Mouse (Mus musculus): Measurements from ENCODE around the gene Tmco1. TPM values are rescaled to one million over a fixed set of nuclear protein-coding genes. Genes with fewer than 3 reads are reported as not detected.

Gene Tmco1
- polyA plus RNA-seq, 1 experiment: 20.5 TPM

DNA sequence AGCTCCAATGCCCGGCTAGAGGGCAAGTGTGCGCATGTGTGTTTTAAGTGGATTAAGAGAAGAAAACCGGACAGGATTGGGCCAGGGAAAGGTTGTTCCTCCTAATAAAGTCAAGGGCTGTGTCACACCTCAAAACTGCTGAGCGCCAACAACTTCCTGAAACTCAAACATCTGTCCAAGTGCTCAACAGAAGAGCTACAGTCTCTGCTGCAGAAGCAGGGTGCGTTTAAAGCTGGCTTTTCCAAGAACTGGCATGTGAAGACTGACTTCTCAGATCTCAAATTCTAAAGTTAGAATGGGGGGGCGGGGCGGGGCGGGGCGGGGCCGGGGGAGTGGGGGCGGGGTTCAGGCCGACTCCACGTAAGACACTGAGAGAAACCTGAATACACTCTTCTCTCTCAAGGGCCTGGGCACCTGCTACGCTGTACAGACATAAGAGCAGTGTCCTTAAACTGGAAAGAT lies 38.8 kb upstream of the Tmco1 start:
- Histone ChIP-seq H3K27me3 (ENCODE audit: control insufficient read depth, insufficient read depth, low read length) (no peaks in the 10 kb centered on the region), H3K4me3 (ENCODE audit: low read depth, low read length) (no peak overlapping the region), H3K4me1 (ENCODE audit: control insufficient read depth, insufficient read depth, insufficient read length, low read length) (peaks cover 36% of the 10 kb centered on the region), H3K27ac (ENCODE audit: insufficient read depth, low read depth, low read length) (peak overlapping the region; percentile 56), H3K36me3 (ENCODE audit: control insufficient read depth, insufficient read depth, low read length) (no peaks in the 10 kb centered on the region)
- TF ChIP-seq CTCF (IDR thresholded peaks at IDR 0.05; ENCODE audit: extremely low read depth, insufficient read length, insufficient replicate concordance, low read depth, low read length) (no peak), POLR2A (IDR thresholded peaks at IDR 0.05; ENCODE audit: low read depth, low read length) (no peak)
- whole genome bisulfite sequencing: 6% methylated on average over 14 of the region's 14 CpGs

DNA sequence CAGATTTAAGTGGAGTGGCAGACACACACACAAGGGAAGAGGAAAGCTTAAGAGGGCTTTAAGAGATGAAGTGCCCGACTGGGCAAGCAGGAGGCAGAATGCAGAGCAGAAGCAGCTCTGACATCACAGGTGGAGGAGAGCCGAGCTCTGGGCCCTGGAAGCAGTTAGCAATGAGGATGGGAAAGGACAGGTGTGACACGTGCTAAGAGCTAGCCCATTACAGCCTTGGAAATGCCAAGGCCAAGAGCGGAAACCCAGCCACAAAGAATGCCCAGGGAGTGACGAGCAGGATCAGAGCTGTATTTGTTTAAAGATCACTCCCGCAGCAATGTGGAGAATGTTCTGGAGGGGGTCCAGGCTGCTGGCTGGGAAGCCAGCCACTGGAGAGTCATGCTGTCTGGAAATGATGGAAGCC lies 38.3 kb upstream of the Tmco1 start:
- H3K27ac ChIP-seq (ENCODE audit: insufficient read depth, low read depth, low read length): peak overlapping the region; percentile 22
- 12% methylated on average over 6 of the region's 6 CpGs for WGBS

DNA sequence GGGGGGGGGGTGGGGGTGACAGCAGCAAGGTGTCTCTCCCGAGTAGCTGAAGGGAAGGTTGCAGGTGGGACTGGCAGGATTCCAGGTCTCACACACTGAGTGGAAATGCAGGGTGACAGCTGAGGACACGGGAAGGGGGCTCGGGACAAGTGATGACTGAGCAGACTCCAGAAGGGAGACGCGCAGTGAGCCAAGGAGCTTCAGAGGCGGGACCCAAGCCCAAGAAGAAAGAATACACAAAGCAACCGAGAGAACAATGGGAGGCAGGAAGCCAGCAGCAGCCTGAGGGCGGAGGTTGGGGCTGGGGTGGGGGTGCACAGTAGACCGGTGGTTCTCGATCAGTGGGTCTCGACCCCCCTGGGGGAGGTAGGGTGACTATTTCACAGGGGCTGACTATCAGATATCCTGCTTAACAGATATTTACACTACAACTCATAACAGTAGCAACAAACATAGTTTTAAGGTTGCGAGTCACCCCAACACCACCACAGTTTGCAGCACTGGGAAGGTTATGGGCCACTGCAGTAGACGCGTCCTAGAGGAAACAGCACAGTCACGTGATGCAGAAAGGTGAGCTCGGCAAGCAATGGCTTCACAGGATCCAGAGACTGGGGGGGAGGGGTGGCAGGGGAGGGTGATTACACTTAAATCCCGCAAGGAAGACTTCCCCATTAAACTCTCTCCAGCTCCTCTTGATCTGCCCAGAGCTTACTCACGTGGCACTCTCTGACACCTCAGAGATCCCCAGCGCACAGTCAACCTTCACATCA lies 37.7 kb upstream of the Tmco1 start:
- peak overlapping the region; percentile 8; the same call in 1 of the 2 replicates for H3K4me3 ChIP-seq (ENCODE audit: low read depth, low read length)
- no peak overlapping the region for H3K27ac ChIP-seq (ENCODE audit: insufficient read depth, low read depth, low read length)
- peaks cover 37% of the 10 kb centered on the region for H3K4me1 ChIP-seq (ENCODE audit: control insufficient read depth, insufficient read depth, insufficient read length, low read length)
- no peaks in the 10 kb centered on the region for H3K36me3 ChIP-seq (ENCODE audit: control insufficient read depth, insufficient read depth, low read length)
- no peaks in the 10 kb centered on the region for H3K27me3 ChIP-seq (ENCODE audit: control insufficient read depth, insufficient read depth, low read length)
- 9% methylated on average over 19 of the region's 19 CpGs for WGBS
- no peak for TF ChIP-seq CTCF (IDR thresholded peaks at IDR 0.05; ENCODE audit: extremely low read depth, insufficient read length, insufficient replicate concordance, low read depth, low read length)

More for the DNA sequence above, 38.3 kb upstream of the Tmco1 start:
- H3K36me3 ChIP-seq (ENCODE audit: control insufficient read depth, insufficient read depth, low read length): no peaks in the 10 kb centered on the region
- H3K4me3 ChIP-seq (ENCODE audit: low read depth, low read length): no peak overlapping the region
- no peaks in the 10 kb centered on the region for H3K27me3 ChIP-seq (ENCODE audit: control insufficient read depth, insufficient read depth, low read length)
- peaks cover 37% of the 10 kb centered on the region for H3K4me1 ChIP-seq (ENCODE audit: control insufficient read depth, insufficient read depth, insufficient read length, low read length)
- no peak for TF ChIP-seq CTCF (IDR thresholded peaks at IDR 0.05; ENCODE audit: extremely low read depth, insufficient read length, insufficient replicate concordance, low read depth, low read length)

DNA sequence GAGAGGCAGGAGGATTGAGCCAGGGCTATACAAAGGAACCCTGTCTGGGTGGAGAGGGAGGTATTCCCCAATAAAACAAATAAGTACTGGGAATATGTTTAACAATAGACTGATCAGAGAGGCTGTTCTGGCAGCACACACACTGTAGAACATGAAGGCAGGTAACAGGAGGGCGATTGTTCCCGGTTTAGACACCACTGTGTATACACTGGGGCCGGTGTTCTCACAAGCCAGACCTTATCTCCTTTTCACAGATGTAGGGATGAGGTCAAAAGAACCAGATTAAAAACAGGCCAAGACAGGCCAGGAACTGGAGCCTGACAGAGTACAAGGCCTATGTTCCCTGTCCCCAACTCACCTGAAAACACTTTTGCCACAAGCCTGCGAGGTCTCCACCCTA lies 36.9 kb upstream of the Tmco1 start:
- Histone ChIP-seq H3K4me1 (ENCODE audit: control insufficient read depth, insufficient read depth, insufficient read length, low read length) (peaks cover 37% of the 10 kb centered on the region), H3K27ac (ENCODE audit: insufficient read depth, low read depth, low read length) (peak overlapping the region; percentile 8; the same call in 1 of the 2 replicates), H3K36me3 (ENCODE audit: control insufficient read depth, insufficient read depth, low read length) (no peaks in the 10 kb centered on the region), H3K27me3 (ENCODE audit: control insufficient read depth, insufficient read depth, low read length) (no peaks in the 10 kb centered on the region), H3K4me3 (ENCODE audit: low read depth, low read length) (no peak overlapping the region)
- TF ChIP-seq POLR2A (IDR thresholded peaks at IDR 0.05; ENCODE audit: low read depth, low read length) (no peak), CTCF (IDR thresholded peaks at IDR 0.05; ENCODE audit: extremely low read depth, insufficient read length, insufficient replicate concordance, low read depth, low read length) (no peak)
- WGBS: 26% methylated on average over 4 of the region's 4 CpGs

DNA sequence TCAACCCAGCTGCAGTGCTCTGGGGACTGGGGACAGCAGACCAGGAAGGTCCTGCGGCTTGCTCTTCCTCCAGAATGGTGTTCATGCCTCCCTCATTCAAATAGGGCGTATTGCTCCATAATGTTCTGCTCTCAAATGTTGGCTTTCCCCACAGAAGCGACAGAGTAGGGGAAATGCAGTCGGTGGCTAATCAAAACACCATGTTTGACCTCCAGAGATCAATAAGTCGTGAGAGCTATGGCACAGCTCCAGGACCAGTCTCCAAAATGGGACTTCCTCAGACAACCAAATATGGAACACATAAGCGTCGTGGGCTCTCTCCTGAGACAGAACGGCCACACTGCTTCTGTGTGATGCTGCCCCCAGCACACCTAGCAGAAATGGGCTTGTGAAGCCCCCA lies 36.3 kb upstream of the Tmco1 start:
- 21% methylated on average over 8 of the region's 8 CpGs for WGBS
- no peak for TF ChIP-seq CTCF (IDR thresholded peaks at IDR 0.05; ENCODE audit: extremely low read depth, insufficient read length, insufficient replicate concordance, low read depth, low read length)
- Histone ChIP-seq H3K4me3 (ENCODE audit: low read depth, low read length) (no peak overlapping the region), H3K36me3 (ENCODE audit: control insufficient read depth, insufficient read depth, low read length) (no peaks in the 10 kb centered on the region), H3K27ac (ENCODE audit: insufficient read depth, low read depth, low read length) (peak overlapping the region; percentile 8; the same call in 1 of the 2 replicates), H3K27me3 (ENCODE audit: control insufficient read depth, insufficient read depth, low read length) (no peaks in the 10 kb centered on the region), H3K4me1 (ENCODE audit: control insufficient read depth, insufficient read depth, insufficient read length, low read length) (peaks cover 37% of the 10 kb centered on the region)

DNA sequence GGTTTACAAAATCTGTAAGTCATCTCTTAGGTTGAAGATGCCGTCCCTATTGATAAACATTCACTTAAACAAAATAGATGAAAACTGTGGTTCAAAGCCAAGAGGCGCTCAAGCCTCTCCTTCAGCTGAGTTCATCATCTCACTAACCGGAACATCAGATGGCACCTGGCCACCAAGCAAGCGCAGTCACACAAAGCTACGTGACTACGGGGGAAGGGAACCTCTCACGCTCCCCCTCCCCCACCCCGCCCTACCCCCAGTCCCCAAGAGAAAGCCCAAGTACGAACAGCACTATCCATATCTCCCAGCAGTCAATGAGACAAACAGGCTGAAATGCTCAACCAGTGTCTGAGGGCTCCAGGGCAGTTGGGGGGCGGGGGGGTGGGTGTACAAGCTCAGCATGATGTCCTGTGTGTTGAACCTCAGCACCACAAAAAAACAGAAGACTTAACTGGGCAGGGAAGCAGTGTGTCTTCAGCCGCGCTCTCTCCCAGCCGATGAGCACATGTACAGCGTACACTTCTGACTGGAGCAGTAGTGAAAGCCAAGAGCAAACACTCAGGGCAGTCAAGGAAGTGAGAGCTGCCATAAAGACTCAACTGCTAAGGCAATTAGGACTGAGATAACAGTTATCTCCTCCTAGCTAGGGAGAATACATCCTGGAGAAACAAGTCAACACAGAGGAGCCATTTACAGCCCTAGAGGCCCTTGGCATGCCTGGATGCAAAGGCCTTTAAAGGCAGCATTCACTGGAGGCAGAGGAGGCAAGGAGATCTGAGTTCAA lies 34.6 kb upstream of the Tmco1 start:
- no peaks in the 10 kb centered on the region for H3K27me3 ChIP-seq (ENCODE audit: control insufficient read depth, insufficient read depth, low read length)
- H3K4me3 ChIP-seq (ENCODE audit: low read depth, low read length): peak overlapping the region; percentile 2; the same call in 1 of the 2 replicates
- no peak for TF ChIP-seq POLR2A (IDR thresholded peaks at IDR 0.05; ENCODE audit: low read depth, low read length)
- no peak for TF ChIP-seq CTCF (IDR thresholded peaks at IDR 0.05; ENCODE audit: extremely low read depth, insufficient read length, insufficient replicate concordance, low read depth, low read length)
- 9% methylated on average over 14 of the region's 14 CpGs for WGBS
- H3K36me3 ChIP-seq (ENCODE audit: control insufficient read depth, insufficient read depth, low read length): no peaks in the 10 kb centered on the region
- peaks cover 32% of the 10 kb centered on the region for H3K4me1 ChIP-seq (ENCODE audit: control insufficient read depth, insufficient read depth, insufficient read length, low read length)
- peak overlapping the region; percentile 78 for H3K27ac ChIP-seq (ENCODE audit: insufficient read depth, low read depth, low read length)
